Mouse (Mus musculus) CH12.LX (cell line): Measurements from ENCODE around the gene Col1a2. TPM values are rescaled to one million over a fixed set of nuclear protein-coding genes. Genes with fewer than 3 reads are reported as not detected.

Experiments used
- DNase-seq: peaks from one replicate; pipeline ENCODE4 v3.0.0-alpha.2; 2013; ENCODE audit errors: extremely low read depth
- H3K27ac ChIP-seq: 2 replicates; pipeline ENCODE4 v1.5.1; 2012; ENCODE audit warnings: low read depth, mild to moderate bottlenecking, control low read depth, moderate library complexity; ENCODE audit not compliant: insufficient read depth
- H3K27me3 ChIP-seq: replicated peaks from 2 replicates; pipeline ENCODE3; 2012; ENCODE audit warnings: inconsistent platforms
- H3K36me3 ChIP-seq, 2 experiments: replicated peaks in 1 of 2; 2 replicates each; pipeline versions ENCODE3 to v1.6.1; 2012; ENCODE audit warnings: inconsistent platforms in 1 of 2, low read length in 1 of 2, mild to moderate bottlenecking in 1 of 2, mixed read lengths in 1 of 2, moderate library complexity in 1 of 2; ENCODE audit not compliant: control insufficient read depth in 1 of 2, insufficient read depth in 1 of 2
- H3K4me1 ChIP-seq, 2 experiments: 2 replicates each; pipeline ENCODE4 v1.6.1; 2012; ENCODE audit warnings: inconsistent platforms in 1 of 2, moderate library complexity in 1 of 2; ENCODE audit not compliant: insufficient read depth in 2 of 2, control insufficient read depth in 1 of 2
- H3K4me2 ChIP-seq: 2 replicates; pipeline ENCODE4 v1.6.1; 2012; ENCODE audit warnings: low read depth, mild to moderate bottlenecking, control low read depth; ENCODE audit not compliant: poor library complexity, insufficient read depth, severe bottlenecking
- H3K4me3 ChIP-seq, 3 experiments: fragments of 150-350 bp in 1 of 3; sonication (generic) in 1 of 3; replicated peaks in 1 of 3; 2 replicates each; pipeline versions ENCODE3 to v1.5.1; 2011 to 2012; ENCODE audit warnings: low read depth in 2 of 3, low read length in 2 of 3, mild to moderate bottlenecking in 2 of 3, moderate library complexity in 2 of 3, control low read depth in 1 of 3, improper control_type of control experiment in 1 of 3, inconsistent platforms in 1 of 3, mixed read lengths in 1 of 3; ENCODE audit not compliant: poor library complexity in 1 of 3
- H3K79me2 ChIP-seq: replicated peaks from 2 replicates; pipeline ENCODE4 v1.6.1; 2012; ENCODE audit warnings: mild to moderate bottlenecking, moderate library complexity; ENCODE audit not compliant: control insufficient read depth, poor library complexity, insufficient read depth, severe bottlenecking; ENCODE audit errors: extremely low read depth
- H3K9ac ChIP-seq: 2 replicates; pipeline ENCODE4 v1.6.1; 2012; ENCODE audit warnings: low read depth, mild to moderate bottlenecking, control low read depth, moderate library complexity; ENCODE audit not compliant: insufficient read depth
- H3K9me3 ChIP-seq: replicated peaks from 2 replicates; pipeline ENCODE3; 2012; ENCODE audit warnings: low read length, inconsistent platforms, mixed read lengths
- CHD2 ChIP-seq: IDR thresholded peaks from 2 replicates; pipeline ENCODE4 v1.6.1; 2011; ENCODE audit warnings: low read length, improper control_type of control experiment
- CTCF ChIP-seq, 2 experiments: IDR thresholded peaks in 1 of 2; conservative IDR thresholded peaks in 1 of 2; 2 replicates each; pipeline ENCODE4 v1.5.1; 2011 to 2012; ENCODE audit warnings: low read depth in 2 of 2, low read length in 2 of 2, improper control_type of control experiment in 1 of 2, inconsistent platforms in 1 of 2, mild to moderate bottlenecking in 1 of 2, moderate library complexity in 1 of 2
- HCFC1 ChIP-seq: IDR thresholded peaks from 2 replicates; pipeline ENCODE4 v1.6.1; 2012; ENCODE audit warnings: low read depth, mild to moderate bottlenecking, inconsistent platforms, low read length, improper control_type of control experiment
- IRF4 ChIP-seq: IDR thresholded peaks from 2 replicates; pipeline ENCODE4 v1.6.1; 2014; ENCODE audit warnings: low read depth, mild to moderate bottlenecking, inconsistent platforms, low read length, improper control_type of control experiment
- KAT2A ChIP-seq: IDR thresholded peaks from 2 replicates; pipeline ENCODE4 v1.6.1; 2012; ENCODE audit warnings: low read length, improper control_type of control experiment, inconsistent platforms; ENCODE audit not compliant: insufficient replicate concordance
- MAFK ChIP-seq: IDR thresholded peaks from 2 replicates; pipeline ENCODE4 v1.6.1; 2011; ENCODE audit warnings: low read length, improper control_type of control experiment; ENCODE audit not compliant: insufficient replicate concordance
- MAX ChIP-seq: IDR thresholded peaks from 2 replicates; pipeline ENCODE4 v1.6.1; 2011; ENCODE audit warnings: low read length, improper control_type of control experiment
- MEF2A ChIP-seq: IDR thresholded peaks from 2 replicates; pipeline ENCODE4 v1.6.1; 2014; ENCODE audit warnings: low read depth, mild to moderate bottlenecking, inconsistent platforms, low read length, improper control_type of control experiment, borderline replicate concordance
- MXI1 ChIP-seq: IDR thresholded peaks from 2 replicates; pipeline ENCODE4 v1.6.1; 2011; ENCODE audit warnings: mild to moderate bottlenecking, low read depth, low read length, improper control_type of control experiment
- NELFE ChIP-seq: IDR thresholded peaks from 2 replicates; pipeline ENCODE4 v1.6.1; 2011; ENCODE audit warnings: low read depth, low read length, improper control_type of control experiment
- NRF1 ChIP-seq: IDR thresholded peaks from 2 replicates; pipeline ENCODE4 v1.6.1; 2014; ENCODE audit warnings: low read depth, mild to moderate bottlenecking, inconsistent platforms, low read length, improper control_type of control experiment, moderate library complexity
- POLR2A ChIP-seq: IDR thresholded peaks from 2 replicates; pipeline ENCODE4 v1.6.1; 2011; ENCODE audit warnings: low read depth, mild to moderate bottlenecking, improper control_type of control experiment, low read length
- RAD21 ChIP-seq: IDR thresholded peaks from 2 replicates; pipeline ENCODE4 v1.6.1; 2011; ENCODE audit warnings: low read depth, mild to moderate bottlenecking, low read length, improper control_type of control experiment, moderate library complexity
- TBP ChIP-seq: conservative IDR thresholded peaks from 2 replicates; pipeline ENCODE4 v1.6.1; 2011; ENCODE audit warnings: low read depth, low read length, improper control_type of control experiment
- TCF12 ChIP-seq: IDR thresholded peaks from 2 replicates; pipeline ENCODE4 v1.6.1; 2014; ENCODE audit warnings: low read depth, mild to moderate bottlenecking, inconsistent platforms, low read length, improper control_type of control experiment
- USF1 ChIP-seq: IDR thresholded peaks from 2 replicates; pipeline ENCODE4 v1.6.1; 2014; ENCODE audit warnings: low read depth, mild to moderate bottlenecking, inconsistent platforms, low read length, improper control_type of control experiment
- USF2 ChIP-seq: conservative IDR thresholded peaks from 2 replicates; pipeline ENCODE4 v1.6.1; 2011; ENCODE audit warnings: low read depth, low read length, improper control_type of control experiment
- dilution Hi-C: fragments of 300-500 bp; cut with MboI; formaldehyde crosslinking; loops from 2 replicates; pipeline ENCODE4 v1.14.3; 2020; ENCODE audit warnings: low sequenced_read_pairs; ENCODE audit not compliant: extremely low pct_unique_long_range_greater_than_20kb, extremely low pct_ligation_motif_present
- in situ Hi-C: fragments of 300-500 bp; cut with MboI; formaldehyde crosslinking; loops from 3 replicates; pipeline ENCODE4 v1.14.3; 2019; ENCODE audit warnings: low sequenced_read_pairs, low pct_ligation_motif_present, low pct_unique_long_range_greater_than_20kb, mixed read lengths
- polyA plus RNA-seq: library from polyadenylated mRNA; unstranded; fragments of >175 nt; gene quantifications from 2 replicates; pipeline ENCODE4 v1.2.1, GENCODE M21; 2012; ENCODE audit warnings: low read depth; ENCODE audit not compliant: insufficient read length
- total RNA-seq, 2 experiments: library from RNA; depleted of rRNA; stranded (reverse); fragments of 300-350 nt in 1 of 2; fragments of >200 nt in 1 of 2; gene quantifications; 2 replicates each; pipeline ENCODE4 v1.2.3; 2012 to 2014

Col1a2 gene
- total and polyA plus RNA-seq, 3 experiments = not detected

DNA sequence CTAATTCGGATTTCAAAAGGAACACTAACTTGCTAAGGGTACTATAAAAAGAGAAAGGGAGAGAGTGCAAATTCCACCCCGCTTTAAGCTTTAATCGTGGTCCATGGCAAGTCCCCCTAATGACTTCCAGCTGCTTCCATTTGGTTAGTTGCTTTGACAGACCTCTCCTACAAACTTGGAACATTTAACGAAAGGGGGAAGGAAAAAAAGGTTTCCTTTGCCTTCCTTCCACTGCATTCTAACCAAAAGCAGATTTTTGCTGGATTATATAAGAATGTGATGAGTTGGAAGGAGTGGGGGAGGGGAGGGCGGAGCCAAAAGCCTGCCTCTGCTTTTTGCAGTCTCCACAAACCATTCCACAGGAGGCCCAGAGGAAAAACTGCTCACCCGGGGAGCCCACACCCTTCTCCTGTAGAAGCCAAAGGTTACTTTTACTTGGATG is 47.0 kb upstream of the Col1a2 start:
- H3K4me1 ChIP-seq = no peaks in the 10 kb centered on the region
- H3K79me2 ChIP-seq = no peaks in the 10 kb centered on the region
- no peaks in the 10 kb centered on the region for H3K27me3 ChIP-seq
- H3K4me2 ChIP-seq = no peak overlapping the region
- in situ Hi-C loops = no loop called here
- H3K36me3 ChIP-seq = no peaks in the 10 kb centered on the region
- no peak overlapping the region for H3K4me3 ChIP-seq
- DNase-seq = no peak
- no peak overlapping the region for H3K27ac ChIP-seq
- no peaks in the 10 kb centered on the region for H3K9me3 ChIP-seq
- no peak for TF ChIP-seq HCFC1
- TF ChIP-seq MAX = no peak
- TF ChIP-seq NELFE = no peak
- TF ChIP-seq IRF4 = no peak
- no peak for TF ChIP-seq KAT2A
- no peak for TF ChIP-seq TBP
- no peak for TF ChIP-seq NRF1
- no peak for TF ChIP-seq USF2
- TF ChIP-seq RAD21 = no peak
- H3K9ac ChIP-seq = no peak overlapping the region
- dilution Hi-C loops = no loop called here

DNA sequence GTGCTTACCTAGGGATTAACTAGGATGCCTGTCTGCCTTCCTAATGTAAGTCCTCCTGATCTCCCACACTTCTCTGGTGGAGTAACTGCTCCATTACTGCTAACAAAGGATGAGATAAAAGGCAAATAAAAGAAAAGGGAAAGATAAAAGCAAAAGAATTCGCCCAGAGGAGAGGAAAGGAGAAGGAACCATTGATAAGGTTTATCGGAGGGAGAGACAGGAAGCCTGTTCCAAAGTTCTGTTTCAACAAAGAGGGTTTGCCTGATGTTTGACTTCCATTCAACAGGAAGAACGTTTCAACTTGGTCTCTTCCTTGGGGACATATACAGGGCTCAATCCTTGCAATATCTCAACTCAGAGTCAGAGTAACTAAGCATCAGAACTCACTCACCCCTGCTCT is 39.3 kb upstream of the Col1a2 start:
- in situ Hi-C loops (no loop called here), dilution Hi-C loops (no loop called here)
- Histone ChIP-seq H3K9me3 (no peaks in the 10 kb centered on the region), H3K4me3 (no peak overlapping the region), H3K36me3 (no peaks in the 10 kb centered on the region), H3K9ac (no peak overlapping the region), H3K27me3 (no peaks in the 10 kb centered on the region), H3K79me2 (no peaks in the 10 kb centered on the region), H3K4me1 (peaks cover 0 to 5% of the 10 kb centered on the region in 2 experiments; a peak in 1 of 4 replicates), H3K4me2 (no peak overlapping the region), H3K27ac (no peak overlapping the region)
- no peak for DNase-seq
- no peak for TF ChIP-seq MAFK
- TF ChIP-seq USF1 = no peak
- no peak for TF ChIP-seq TCF12
- no peak for TF ChIP-seq CHD2
- TF ChIP-seq MEF2A = no peak
- no peak for TF ChIP-seq MXI1
- no peak for TF ChIP-seq POLR2A
- no peak for TF ChIP-seq CTCF (conservative IDR thresholded peaks at IDR 0.05 in 1 of 2, IDR thresholded peaks at IDR 0.05 in 1 of 2; ENCODE audit: low read depth in 2 of 2, low read length in 2 of 2)
